Mouse (Mus musculus): ENCODE data around the gene Ptprm.

GRCm38 (mm10) chr17:67323777-67324498 is 30.3 kb downstream of the Ptprm start:
- no peak for TF ChIP-seq CTCF (IDR thresholded peaks at IDR 0.05; ENCODE audit: low read depth)
- no peak for TF ChIP-seq EP300 (IDR thresholded peaks at IDR 0.05; ENCODE audit: low read depth)
